Mouse (Mus musculus) heart, postnatal 0 days (tissue): ENCODE results near the gene Cgas. TPM values are rescaled to one million over a fixed set of nuclear protein-coding genes. Genes with fewer than 3 reads are reported as not detected.

ENCODE experiments used
- ATAC-seq: fragments of 200-750 bp; cut with Nextera tagmentation; 2 replicates; pipeline ENCODE4 v1.8.0; 2017; ENCODE audit warnings: low read depth, moderate number of reproducible peaks, moderate library complexity; ENCODE audit not compliant: insufficient read depth
- DNase-seq: peaks from one replicate; pipeline ENCODE4 v3.0.0-alpha.2; 2016; ENCODE audit warnings: low spot score
- H3K27ac ChIP-seq: fragments of 300-500 bp; sonication (generic); 2 replicates; pipeline ENCODE4 v1.5.1; 2014; ENCODE audit warnings: low read depth, mild to moderate bottlenecking
- H3K27me3 ChIP-seq: fragments of 300-500 bp; sonication (generic); 2 replicates; pipeline ENCODE4 v1.6.1; 2014; ENCODE audit warnings: low read length, mixed read lengths; ENCODE audit not compliant: control insufficient read depth, insufficient read depth
- H3K36me3 ChIP-seq: fragments of 300-500 bp; sonication (generic); replicated peaks from 2 replicates; pipeline ENCODE4 v1.6.1; 2014; ENCODE audit warnings: low read length, mixed read lengths; ENCODE audit not compliant: control insufficient read depth, insufficient read depth
- H3K4me1 ChIP-seq: fragments of 300-500 bp; sonication (generic); 2 replicates; pipeline ENCODE4 v1.6.1; 2014; ENCODE audit warnings: antibody characterized with exemption; ENCODE audit not compliant: control insufficient read depth, insufficient read depth
- H3K4me2 ChIP-seq: fragments of 300-500 bp; sonication (generic); 2 replicates; pipeline ENCODE4 v1.6.1; 2014; ENCODE audit warnings: low read depth, mild to moderate bottlenecking, low read length, moderate library complexity
- H3K4me3 ChIP-seq: fragments of 300-500 bp; sonication (generic); 2 replicates; pipeline ENCODE4 v1.5.1; 2014; ENCODE audit warnings: low read depth, low read length
- H3K9ac ChIP-seq: fragments of 300-500 bp; sonication (generic); replicated peaks from 2 replicates; pipeline ENCODE4 v1.6.1; 2014; ENCODE audit warnings: low read depth, low read length, mixed read lengths
- H3K9me3 ChIP-seq: fragments of 300-500 bp; sonication (generic); replicated peaks from 2 replicates; pipeline ENCODE4 v1.6.1; 2016; ENCODE audit warnings: low read length; ENCODE audit not compliant: control insufficient read depth
- CTCF ChIP-seq: IDR thresholded peaks from 2 replicates; pipeline ENCODE4 v1.5.1; 2016; ENCODE audit warnings: antibody characterized with exemption, control low read depth, low read depth
- EP300 ChIP-seq: IDR thresholded peaks from 2 replicates; pipeline ENCODE4 v1.6.1; 2016; ENCODE audit warnings: antibody characterized with exemption, low read depth
- WGBS: fragments of 180-500 bp; shearing (Covaris S2); extraction: QIAGEN DNeasy Blood & Tissue Kit; methylation state at CpG from one replicate; pipeline ENCODE4 v1.1.7; 2014; 5-methylcytosine and 5-hydroxymethylcytosine counted together
- polyA plus RNA-seq: library from polyadenylated mRNA; unstranded; fragments of >200 nt; fragmentation: Nextera tagmentation; extraction: Ambion mirVana; gene quantifications from 2 replicates; pipeline ENCODE4 v1.2.1, GENCODE M21; 2015
- total RNA-seq: library from RNA; depleted of rRNA; stranded (reverse); fragments of >200 nt; gene quantifications from 2 replicates; pipeline ENCODE4 v1.2.3, GENCODE M21; 2014; ENCODE audit warnings: low replicate concordance

The Cgas gene
- total and polyA plus RNA-seq, 2 experiments from 2014 or later, result 0.83 to 1.5 TPM

DNA sequence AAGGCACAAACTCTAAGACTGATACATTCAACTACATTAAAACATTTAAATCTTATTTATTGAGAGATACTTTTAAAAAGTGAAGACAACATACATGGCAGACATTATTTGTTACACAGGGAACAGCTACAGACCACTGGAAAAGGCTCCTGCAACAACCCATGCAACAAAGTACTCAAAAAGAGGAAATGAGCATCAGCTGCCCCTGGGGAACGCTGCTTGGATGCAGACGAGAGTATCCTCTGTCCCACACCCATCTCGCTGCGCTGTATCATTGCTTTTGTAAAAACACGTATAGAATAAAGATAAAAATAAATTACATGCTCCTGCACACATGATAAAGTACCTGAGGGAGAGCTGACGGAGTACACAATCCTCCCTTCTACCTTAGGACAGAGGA, 12.6 kb downstream of the Cgas start:
- no peak overlapping the region for H3K27ac ChIP-seq
- no peak overlapping the region for H3K4me2 ChIP-seq
- no peaks in the 10 kb centered on the region for H3K36me3 ChIP-seq
- DNase-seq, result no peak
- no peak for TF ChIP-seq CTCF
- TF ChIP-seq EP300, result no peak
- H3K4me3 ChIP-seq, result no peak overlapping the region
- no peaks in the 10 kb centered on the region for H3K9me3 ChIP-seq
- no peak for ATAC-seq
- WGBS, result 68% methylated on average over 6 of the region's 6 CpGs
- H3K27me3 ChIP-seq, result no peaks in the 10 kb centered on the region
- H3K4me1 ChIP-seq, result no peaks in the 10 kb centered on the region
- H3K9ac ChIP-seq, result no peak overlapping the region

DNA sequence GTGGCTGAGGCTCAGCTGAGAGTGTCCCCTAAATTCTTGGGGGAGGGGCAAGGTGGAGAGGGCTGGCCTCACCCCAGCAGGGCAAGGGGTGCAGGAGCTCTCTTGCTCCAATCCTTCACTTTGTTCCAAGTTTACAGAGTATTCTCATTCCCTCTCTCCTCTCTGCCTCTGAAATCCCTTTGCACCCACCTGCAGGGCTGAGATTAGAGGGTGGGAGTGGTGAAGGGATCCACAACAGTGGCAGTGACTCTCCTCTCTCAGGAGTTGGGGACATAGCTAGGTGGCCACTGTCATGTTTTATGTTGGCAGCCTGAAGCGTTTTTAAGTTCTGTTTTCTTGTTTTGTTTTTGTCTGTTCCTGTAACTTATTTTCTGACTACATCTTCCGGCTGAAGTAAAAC, 13.5 kb downstream of the Cgas start:
- DNase-seq (no peak), ATAC-seq (no peak)
- WGBS, result 66% methylated on average over 2 of the region's 2 CpGs
- Histone ChIP-seq H3K4me2 (no peak overlapping the region), H3K27me3 (no peaks in the 10 kb centered on the region), H3K4me1 (no peaks in the 10 kb centered on the region), H3K36me3 (no peaks in the 10 kb centered on the region), H3K9ac (no peak overlapping the region), H3K9me3 (no peaks in the 10 kb centered on the region), H3K27ac (no peak overlapping the region), H3K4me3 (no peak overlapping the region)
- no peak for TF ChIP-seq CTCF
- no peak for TF ChIP-seq EP300

DNA sequence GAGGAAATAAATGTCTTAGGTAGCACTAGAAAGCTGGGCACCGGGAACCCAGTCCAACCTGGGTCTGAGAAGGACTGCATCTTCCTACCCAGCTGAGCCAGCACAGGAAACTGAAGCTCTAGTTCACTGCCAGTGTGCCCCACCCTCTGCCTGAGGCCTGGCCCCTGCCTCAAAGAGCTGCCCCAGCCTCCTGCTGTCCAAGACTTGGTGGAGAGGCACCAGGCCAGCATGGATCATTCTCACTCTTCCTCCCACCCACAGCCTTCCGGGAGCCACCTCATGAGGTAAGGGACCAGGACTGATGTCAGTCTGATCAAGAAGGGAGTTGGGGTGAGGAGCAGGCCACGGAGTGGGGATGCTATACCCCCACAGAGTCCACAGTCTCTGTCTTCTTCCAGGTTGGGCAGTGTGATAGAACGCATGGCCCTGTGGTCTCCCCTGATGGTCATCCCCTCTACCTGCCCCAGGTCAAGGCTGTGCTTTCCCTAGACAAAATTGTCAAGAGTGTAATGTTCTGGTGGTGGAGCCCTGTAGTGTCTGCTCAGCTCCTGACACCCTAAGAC, 14.1 kb downstream of the Cgas start:
- no peaks in the 10 kb centered on the region for H3K27me3 ChIP-seq
- H3K36me3 ChIP-seq, result no peaks in the 10 kb centered on the region
- H3K9me3 ChIP-seq, result no peaks in the 10 kb centered on the region
- WGBS, result 83% methylated on average over 4 of the region's 4 CpGs
- no peak overlapping the region for H3K4me3 ChIP-seq
- no peak overlapping the region for H3K4me2 ChIP-seq
- H3K4me1 ChIP-seq, result no peaks in the 10 kb centered on the region
- H3K27ac ChIP-seq, result no peak overlapping the region
- DNase-seq (no peak), ATAC-seq (no peak)
- H3K9ac ChIP-seq, result no peak overlapping the region
- TF ChIP-seq CTCF (no peak), EP300 (no peak)

DNA sequence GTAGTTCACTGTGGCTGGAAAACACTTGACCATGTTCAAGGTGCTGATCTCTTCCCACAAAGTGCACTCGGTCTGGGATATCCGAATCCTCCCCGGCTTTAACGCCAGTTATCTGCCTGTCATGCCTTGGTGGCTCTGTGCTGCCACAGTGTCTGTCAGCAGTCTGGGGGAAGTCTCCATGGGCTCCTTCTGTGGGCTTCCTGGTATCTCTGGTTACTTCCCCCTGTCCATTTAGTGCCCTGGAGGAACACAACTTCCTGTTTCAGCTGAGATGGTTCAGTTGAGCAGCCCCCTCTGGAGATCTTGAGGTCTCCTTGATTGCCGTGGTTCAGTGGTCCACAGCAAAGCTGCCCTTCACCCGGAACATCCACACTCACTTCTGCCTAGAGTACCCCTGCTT, 14.9 kb downstream of the Cgas start:
- H3K9ac ChIP-seq, result no peak overlapping the region
- no peaks in the 10 kb centered on the region for H3K27me3 ChIP-seq
- H3K4me1 ChIP-seq, result no peaks in the 10 kb centered on the region
- no peaks in the 10 kb centered on the region for H3K9me3 ChIP-seq
- no peaks in the 10 kb centered on the region for H3K36me3 ChIP-seq
- TF ChIP-seq EP300, result no peak
- no peak for TF ChIP-seq CTCF
- H3K4me3 ChIP-seq, result no peak overlapping the region
- H3K4me2 ChIP-seq, result no peak overlapping the region
- no peak for DNase-seq
- 55% methylated on average over 6 of the region's 6 CpGs for WGBS
- no peak overlapping the region for H3K27ac ChIP-seq
- ATAC-seq, result no peak

GRCm38 (mm10) chr9:78427362-78427781, 15.7 kb downstream of the Cgas start:
- Histone ChIP-seq H3K27me3 (no peaks in the 10 kb centered on the region), H3K27ac (no peak overlapping the region), H3K4me2 (peak overlapping the region; percentile 65), H3K4me3 (peak overlapping the region; percentile 32), H3K9me3 (no peaks in the 10 kb centered on the region), H3K4me1 (no peaks in the 10 kb centered on the region), H3K36me3 (no peaks in the 10 kb centered on the region), H3K9ac (no peak overlapping the region)
- ATAC-seq (peak; percentile 17; the same call in 1 of the 2 replicates), DNase-seq (no peak)
- TF ChIP-seq CTCF (no peak), EP300 (no peak)
- 20% methylated on average over 26 of the region's 27 CpGs for WGBS

- TF ChIP-seq CTCF, result no peak
- TF ChIP-seq EP300, result no peak
- Histone ChIP-seq H3K9ac (no peak overlapping the region), H3K27me3 (peaks cover 8% of the 10 kb centered on the region), H3K27ac (no peak overlapping the region), H3K36me3 (no peaks in the 10 kb centered on the region), H3K4me2 (no peak overlapping the region), H3K4me1 (no peaks in the 10 kb centered on the region), H3K4me3 (no peak overlapping the region), H3K9me3 (no peaks in the 10 kb centered on the region)
- no peak for DNase-seq
- 90% methylated on average over 7 of the region's 7 CpGs for WGBS
- ATAC-seq, result no peak
Measured at GRCm38 (mm10) chr9:78401596-78401995, 41.4 kb downstream of the Cgas start.
